Mouse (Mus musculus) MN1 (cell line): ENCODE data around the gene Elp1.

Source experiments
- DNase-seq: peaks from one replicate; pipeline ENCODE4 v3.0.0-alpha.2; 2016; ENCODE audit warnings: low spot score

Elp1 gene

GRCm38 (mm10) chr4:56801907-56802668 is at the start of gene Elp1, which contains the start of gene Fam206a:
Gene Elp1, minus strand, starts transcription at chr4:56802331.
Gene Fam206a, plus strand, starts transcription at chr4:56802345.
- DNase-seq: peak; percentile 90

GRCm38 (mm10) chr4:56850724-56851123 is 48.6 kb upstream of the Elp1 start:
- no peak for DNase-seq

- no peak for DNase-seq
Observed at GRCm38 (mm10) chr4:56848044-56848443, 45.9 kb upstream of the Elp1 start.

- DNase-seq: no peak
Observed at GRCm38 (mm10) chr4:56847400-56847799, 45.3 kb upstream of the Elp1 start.

GRCm38 (mm10) chr4:56845896-56846533 is 43.9 kb upstream of the Elp1 start:
- no peak for DNase-seq

GRCm38 (mm10) chr4:56844911-56845310 is 42.8 kb upstream of the Elp1 start:
- DNase-seq: no peak

- DNase-seq: no peak
Observed at GRCm38 (mm10) chr4:56843963-56844362, 41.8 kb upstream of the Elp1 start.

- no peak for DNase-seq
Observed at GRCm38 (mm10) chr4:56842501-56842900, 40.4 kb upstream of the Elp1 start.

- DNase-seq: no peak
Observed at GRCm38 (mm10) chr4:56840297-56840696, 38.2 kb upstream of the Elp1 start.

GRCm38 (mm10) chr4:56837661-56838060 is 35.5 kb upstream of the Elp1 start:
- no peak for DNase-seq

- no peak for DNase-seq
Observed at GRCm38 (mm10) chr4:56831998-56832397, 29.9 kb upstream of the Elp1 start.

- no peak for DNase-seq
Observed at GRCm38 (mm10) chr4:56831013-56831609, 29.0 kb upstream of the Elp1 start.

GRCm38 (mm10) chr4:56829511-56829921 is 27.4 kb upstream of the Elp1 start:
- no peak for DNase-seq

- DNase-seq: no peak
Observed at GRCm38 (mm10) chr4:56828932-56829331, 26.8 kb upstream of the Elp1 start.

GRCm38 (mm10) chr4:56824231-56824630 is 22.1 kb upstream of the Elp1 start:
- no peak for DNase-seq

GRCm38 (mm10) chr4:56820017-56820550 is 18.0 kb upstream of the Elp1 start:
- no peak for DNase-seq

GRCm38 (mm10) chr4:56815131-56815530 is 13.0 kb upstream of the Elp1 start:
- DNase-seq: no peak

GRCm38 (mm10) chr4:56812096-56812495 is 10.0 kb upstream of the Elp1 start:
- no peak for DNase-seq

GRCm38 (mm10) chr4:56811642-56812041 is 9.5 kb upstream of the Elp1 start:
- DNase-seq: no peak

- DNase-seq: no peak
Observed at GRCm38 (mm10) chr4:56809050-56809449, 6.9 kb upstream of the Elp1 start.

GRCm38 (mm10) chr4:56802669-56803150 is 579 bp upstream of the Elp1 start:
- DNase-seq: no peak

GRCm38 (mm10) chr4:56791373-56791772 is 10.8 kb downstream of the Elp1 start:
- DNase-seq: no peak

GRCm38 (mm10) chr4:56771065-56771464 is 31.1 kb downstream of the Elp1 start:
- no peak for DNase-seq
